Mouse (Mus musculus) left cerebral cortex, postnatal 10 days (tissue): ENCODE results near the gene Scnn1a. TPM values are rescaled to one million over a fixed set of nuclear protein-coding genes. Genes with fewer than 3 reads are reported as not detected.
"Not testable (repeated sequence)": the region's sequence is repeated elsewhere in the genome, so short reads cannot be mapped to it uniquely, and the experiment has no call there.

ENCODE experiments used
- DNase-seq, 2 experiments: peaks; one replicate each; pipeline ENCODE4 v3.0.0; 2021 to 2022; ENCODE audit warnings: low spot score in 2 of 2, mixed read lengths in 1 of 2; ENCODE audit errors: extremely low spot score in 1 of 2
- intact Hi-C: fragments of 180-260 bp; cut with DNase I; formaldehyde crosslinking; loops from one replicate; pipeline ENCODE4 v1.15.1; 2025
- total RNA-seq, 2 experiments: library from RNA; stranded (reverse); gene quantifications; 2 replicates each; pipeline ENCODE4 v1.2.3; 2021

Scnn1a gene
- total RNA-seq, 2 experiments from 2014 or later: 2.0 to 2.3 TPM

DNA sequence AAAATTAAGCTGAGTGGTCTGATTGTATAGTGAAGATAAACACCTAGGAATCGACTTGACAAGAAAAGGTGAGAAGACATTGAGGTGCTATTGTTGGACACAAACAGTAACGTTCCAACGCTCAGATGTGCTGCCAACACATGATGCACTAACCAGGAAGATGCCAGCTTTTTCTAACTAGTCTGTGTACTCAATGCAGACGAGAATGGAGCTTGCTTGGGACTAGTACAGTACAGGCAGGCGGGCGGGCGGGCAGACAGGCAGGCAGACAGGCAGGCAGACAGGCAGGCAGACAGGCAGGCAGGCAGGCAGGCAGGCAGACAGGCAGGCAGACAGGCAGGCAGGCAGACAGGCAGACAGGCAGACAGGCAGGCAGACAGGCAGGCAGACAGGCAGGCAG, 16.1 kb upstream of the Scnn1a start:
- intact Hi-C loops, DNase-seq: not testable (repeated sequence)

DNA sequence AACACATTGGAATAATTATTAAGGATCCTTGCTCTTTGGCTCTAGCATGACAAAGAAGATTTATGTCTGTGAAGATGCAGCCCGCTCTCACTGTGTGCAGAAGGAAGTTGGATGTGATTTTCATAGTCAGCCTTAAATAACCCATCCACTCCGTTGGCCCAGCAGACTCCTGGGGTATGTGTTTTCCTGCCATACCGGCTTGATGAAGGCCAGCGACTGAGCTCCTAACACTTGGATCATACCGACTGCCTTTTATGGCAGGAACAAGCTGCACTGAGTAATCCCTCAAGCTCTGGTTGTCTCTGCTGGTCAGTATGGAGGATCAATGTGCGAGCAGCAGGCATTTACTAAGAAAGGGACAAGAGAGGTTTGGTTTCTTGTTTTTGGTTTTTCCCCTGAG, 15.0 kb upstream of the Scnn1a start:
- DNase-seq: no peak
- intact Hi-C loops: no loop called here

DNA sequence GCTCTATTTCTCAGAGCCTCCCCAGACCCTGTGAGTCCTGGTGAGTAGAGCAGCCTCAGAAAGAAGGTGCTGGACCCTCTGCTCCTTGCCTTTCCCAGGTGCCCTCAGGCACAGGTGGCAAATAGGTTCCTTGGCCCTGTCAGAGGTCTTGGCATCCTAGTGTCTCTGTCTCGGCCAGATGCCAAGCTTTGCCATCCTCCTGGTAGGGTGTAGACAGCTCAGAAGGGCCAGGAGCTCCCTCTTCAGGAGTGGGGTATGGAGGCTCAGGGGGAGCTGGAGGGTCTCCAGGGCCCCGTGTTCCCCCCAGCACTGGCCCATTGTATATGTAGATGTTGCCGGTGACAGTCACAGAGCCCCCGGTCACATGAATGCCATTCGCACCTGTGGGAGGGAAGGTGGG, 13.4 kb upstream of the Scnn1a start:
- intact Hi-C loops: no loop called here
- no peak for DNase-seq

DNA sequence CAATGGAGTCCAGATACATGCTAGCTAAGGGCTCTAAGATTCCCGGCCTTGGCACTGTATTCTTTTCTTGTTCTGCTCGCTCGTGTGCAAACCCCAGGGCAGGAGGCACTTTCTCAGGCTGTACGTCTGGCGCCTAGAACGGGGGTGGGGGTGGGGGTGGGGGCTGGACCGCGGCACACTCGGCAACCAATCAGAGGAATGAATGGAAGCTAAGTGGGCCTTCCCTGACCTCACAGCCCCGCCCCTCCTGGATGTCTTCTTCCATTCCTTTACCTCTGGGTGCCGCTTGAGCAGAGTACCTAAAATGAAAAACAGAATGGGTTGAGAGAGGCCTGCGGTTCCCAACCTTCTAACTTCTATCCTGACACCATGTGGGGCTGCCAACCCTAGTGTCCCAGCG, 11.5 kb upstream of the Scnn1a start:
- intact Hi-C loops: no loop called here
- DNase-seq: no peak

DNA sequence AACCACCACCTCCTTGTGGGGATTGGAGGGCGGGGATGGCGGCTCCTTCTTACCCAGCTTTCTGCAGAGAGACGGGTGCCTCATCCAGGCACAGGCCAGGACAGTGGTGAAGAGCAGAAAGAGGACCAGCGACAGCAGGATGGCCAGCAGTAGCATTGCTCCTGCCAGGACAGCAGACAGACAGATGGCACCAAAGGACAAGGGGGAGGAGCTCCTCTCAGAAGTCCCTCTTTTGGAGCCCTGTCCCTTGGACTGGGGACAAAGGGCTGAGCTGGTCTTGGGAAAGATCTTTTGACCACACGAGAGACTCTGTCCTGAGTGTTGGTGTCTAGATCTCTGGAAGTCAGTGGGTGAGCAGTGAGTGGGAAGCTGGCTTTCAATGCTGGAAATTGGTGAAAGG, 11.1 kb upstream of the Scnn1a start:
- DNase-seq: no peak
- intact Hi-C loops: no loop called here

DNA sequence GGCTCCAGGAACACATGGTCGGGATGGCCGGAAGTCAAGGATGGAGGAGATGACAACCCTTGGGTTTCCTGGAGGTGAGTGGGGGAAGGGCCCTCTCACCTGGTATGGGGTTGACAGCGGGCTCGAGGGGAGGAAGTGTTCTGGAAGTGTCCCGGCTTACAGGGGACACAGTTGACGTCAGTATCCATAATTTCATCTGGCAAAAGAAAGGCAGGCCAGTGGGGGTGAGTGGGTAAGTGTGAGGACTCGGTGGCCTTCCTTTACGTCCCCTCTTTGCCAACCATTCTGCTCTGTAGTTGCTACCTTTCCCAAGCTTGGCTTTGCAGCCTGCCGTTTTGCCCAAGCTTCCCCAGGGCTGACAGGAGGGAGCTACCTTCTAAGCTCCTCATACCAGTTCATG, 8.3 kb upstream of the Scnn1a start:
- intact Hi-C loops: no loop called here
- DNase-seq: no peak

DNA sequence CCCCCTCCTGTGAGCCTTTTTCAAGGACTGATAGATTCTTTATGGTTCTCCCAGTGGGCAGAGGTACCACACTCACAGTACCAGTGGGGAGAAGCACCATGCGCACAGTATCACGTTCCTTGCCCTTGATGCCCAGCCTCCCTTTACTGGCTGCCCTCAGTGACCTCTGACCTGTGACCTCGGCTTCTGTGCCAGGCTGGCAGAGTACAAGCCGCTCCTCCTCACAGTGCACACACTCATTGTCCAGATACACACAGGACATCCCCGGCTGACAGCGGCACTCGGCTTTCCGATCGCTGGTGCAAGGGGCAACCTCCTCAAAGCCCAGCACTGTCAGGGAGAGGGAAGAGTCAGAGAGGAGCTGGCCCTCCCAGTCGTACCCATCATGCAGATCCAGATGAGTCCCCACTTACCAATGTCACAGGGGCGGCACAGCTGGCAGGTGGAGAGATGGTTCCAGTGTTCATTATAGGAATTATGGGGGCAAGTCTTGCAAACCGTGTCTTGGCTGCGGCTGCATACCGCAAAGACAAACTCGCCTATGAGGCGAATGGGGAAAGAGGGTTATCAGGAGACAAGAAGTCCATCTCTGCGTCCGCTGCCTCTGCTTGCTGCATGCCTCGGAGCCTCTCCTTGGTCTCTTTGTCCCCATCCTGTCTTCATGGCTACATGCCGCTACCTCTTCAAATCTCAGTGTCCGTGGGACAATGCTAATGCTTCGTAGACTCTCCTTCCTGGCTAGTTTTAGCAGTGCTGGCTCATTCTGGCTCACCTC, 7.7 kb upstream of the Scnn1a start:
- intact Hi-C loops: no loop called here
- DNase-seq: no peak

DNA sequence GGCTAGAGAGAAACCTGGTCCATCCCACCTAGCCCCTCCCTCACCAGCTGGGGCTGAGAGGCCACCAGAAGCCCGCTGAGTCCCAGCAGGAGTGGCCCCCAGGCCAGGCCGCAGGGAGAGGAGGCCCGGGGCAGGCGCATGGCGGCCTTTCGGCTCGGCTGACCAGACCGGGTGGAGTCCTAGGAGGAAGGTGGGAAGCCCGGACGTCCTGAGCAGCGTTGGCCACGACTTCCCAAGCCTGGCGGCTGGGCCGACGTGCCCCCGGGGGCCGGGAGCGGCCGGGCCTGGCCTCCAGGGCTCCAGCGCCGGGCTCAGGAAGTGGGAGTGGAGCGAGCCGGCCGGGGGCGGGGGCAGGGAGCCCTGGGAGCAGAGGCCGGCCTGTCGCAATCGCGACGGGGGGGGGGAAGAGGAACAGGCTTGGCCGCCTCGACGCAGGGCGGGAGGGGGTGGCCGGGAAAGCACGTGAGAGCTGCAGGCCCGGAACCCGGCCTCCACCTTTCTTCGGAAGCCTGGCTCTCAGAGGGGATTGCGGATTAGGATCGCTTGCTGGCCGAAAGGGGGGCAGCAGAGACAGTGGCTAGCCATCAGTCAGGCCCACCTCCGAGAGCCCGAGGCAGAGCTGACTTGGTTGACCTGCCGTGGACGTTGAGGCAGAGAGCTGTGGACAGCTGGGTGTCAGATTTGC, 6.8 kb upstream of the Scnn1a start, which contains the start of gene Ltbr:
Gene Ltbr (minus strand): TSS at position 340 of the 685 bp plus-strand sequence.
- intact Hi-C loops: no loop called here
- DNase-seq: peak in 1 of 2 experiments; percentile 95

DNA sequence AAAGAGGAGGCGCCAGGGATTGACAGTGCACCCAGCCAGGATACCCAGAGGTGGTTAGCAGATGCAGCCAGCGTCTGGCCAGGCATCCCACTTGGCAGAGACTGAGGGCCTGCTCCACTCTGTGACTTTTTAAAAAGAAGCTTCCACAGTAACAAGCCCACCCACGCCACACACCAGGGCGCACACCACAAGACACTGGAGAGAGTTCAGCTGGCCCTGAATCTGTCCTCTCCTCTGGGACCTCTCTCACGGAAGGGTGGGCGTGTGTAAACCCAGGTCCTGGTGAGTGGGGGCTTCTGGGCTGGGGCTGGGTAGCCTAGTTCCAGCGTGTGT, 6.3 kb upstream of the Scnn1a start:
- DNase-seq: no peak
- intact Hi-C loops: no loop called here

DNA sequence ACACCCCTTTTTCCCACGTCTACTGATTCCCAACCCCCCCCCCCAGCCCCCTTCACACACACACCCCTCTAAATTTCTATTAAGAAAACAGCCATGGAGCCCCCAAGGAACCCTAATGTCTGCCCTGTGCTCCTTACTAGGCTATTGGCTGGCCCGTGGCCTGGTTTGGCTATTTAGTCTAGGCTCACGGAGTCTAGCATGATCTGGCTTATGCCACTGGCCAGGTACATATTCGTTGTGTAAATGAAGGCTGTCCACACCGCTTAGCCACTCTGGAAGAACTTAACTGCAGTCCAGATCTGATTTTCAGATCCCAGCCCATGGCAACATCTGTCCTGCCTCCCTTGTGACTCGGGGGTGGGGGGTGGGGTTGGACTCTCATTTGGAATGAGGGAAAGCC, 5.7 kb upstream of the Scnn1a start:
- intact Hi-C loops: no loop called here
- DNase-seq: no peak

DNA sequence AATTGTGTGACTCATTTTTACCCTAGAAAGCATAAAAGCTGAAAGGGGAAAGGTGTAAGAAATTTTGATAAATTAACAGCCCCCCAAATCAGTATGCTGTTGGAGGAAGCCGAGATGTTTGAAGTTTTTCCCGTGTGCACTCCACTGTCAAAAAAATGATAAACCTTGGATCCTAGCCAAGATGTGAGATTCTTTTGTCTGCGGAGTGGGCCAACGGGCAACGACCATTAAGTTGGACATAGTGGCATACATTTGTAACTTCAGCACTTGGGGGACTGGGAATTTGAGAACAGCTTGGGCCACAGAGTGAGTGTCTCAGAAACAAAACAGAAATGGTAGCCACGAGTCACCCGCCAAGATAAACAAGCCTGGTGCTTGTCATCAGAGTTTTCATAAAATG, 3.4 kb upstream of the Scnn1a start:
- intact Hi-C loops: no loop called here
- DNase-seq: no peak

DNA sequence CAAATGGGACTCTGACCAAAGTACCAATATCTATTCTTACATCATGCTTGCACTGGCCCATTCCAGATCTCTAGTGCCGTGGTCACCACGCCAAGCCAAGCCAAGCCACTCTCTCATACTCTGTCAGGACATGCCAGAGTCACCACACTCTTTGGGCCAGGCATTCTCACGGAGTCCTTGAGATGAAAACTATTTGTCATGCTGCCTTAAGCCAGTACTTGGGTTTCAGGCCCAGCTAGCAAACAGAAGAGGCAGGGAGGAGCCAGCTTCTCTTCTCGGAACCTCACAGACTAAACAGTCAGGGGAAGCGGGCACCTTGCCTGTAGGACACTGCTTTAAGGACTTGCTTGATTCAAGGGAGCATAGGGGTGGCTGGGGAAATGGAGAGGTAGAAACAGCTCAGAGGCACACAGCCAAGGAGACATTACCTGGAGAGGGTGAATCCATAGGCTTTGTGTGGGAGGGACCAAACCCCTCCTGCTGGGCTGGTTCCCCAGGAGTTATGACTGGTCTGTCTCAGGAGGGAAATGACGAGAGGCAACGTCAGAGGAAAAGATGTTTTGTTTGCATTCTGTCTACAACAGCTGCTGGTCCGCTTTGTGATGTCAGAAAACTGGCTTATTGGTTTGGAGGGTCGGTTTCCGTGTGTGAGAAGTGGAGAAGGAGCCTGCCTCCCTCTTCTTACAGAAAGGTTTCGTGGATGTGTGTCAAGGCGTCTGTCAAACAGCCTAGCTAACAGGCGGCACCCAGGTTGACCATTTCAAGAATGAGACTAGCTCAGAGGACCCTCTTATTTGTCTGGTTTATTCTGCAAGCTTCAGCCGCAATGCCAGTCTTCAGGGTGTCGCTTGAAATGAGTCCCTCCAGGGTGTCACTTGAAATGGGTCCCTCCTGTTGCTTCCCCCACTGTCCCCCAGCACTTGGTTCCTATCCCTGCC, 1.2 kb upstream of the Scnn1a start:
- intact Hi-C loops: no loop called here

DNA sequence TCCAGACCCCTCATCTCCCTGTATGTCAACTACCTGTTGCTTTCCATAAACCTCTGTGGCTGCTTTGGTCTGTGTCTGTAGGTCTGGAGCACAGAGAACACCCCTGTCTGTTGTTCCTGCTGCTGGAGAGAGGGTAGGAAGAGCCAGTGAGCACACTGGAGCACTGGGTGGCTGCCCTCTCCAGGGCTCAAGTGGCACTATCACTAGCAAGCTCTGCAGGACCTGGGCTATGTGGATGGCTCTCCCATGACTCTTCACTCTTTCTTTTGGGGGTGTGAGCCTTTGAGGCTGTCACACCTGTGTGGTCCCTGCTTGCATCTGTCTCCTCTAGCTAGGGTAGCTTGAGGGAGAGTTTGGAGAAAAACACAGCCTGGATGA, 551 bp upstream of the Scnn1a start:
- intact Hi-C loops: no loop called here
- DNase-seq: no peak

More for the DNA sequence above, 1.2 kb upstream of the Scnn1a start:
- no peak for DNase-seq

DNA sequence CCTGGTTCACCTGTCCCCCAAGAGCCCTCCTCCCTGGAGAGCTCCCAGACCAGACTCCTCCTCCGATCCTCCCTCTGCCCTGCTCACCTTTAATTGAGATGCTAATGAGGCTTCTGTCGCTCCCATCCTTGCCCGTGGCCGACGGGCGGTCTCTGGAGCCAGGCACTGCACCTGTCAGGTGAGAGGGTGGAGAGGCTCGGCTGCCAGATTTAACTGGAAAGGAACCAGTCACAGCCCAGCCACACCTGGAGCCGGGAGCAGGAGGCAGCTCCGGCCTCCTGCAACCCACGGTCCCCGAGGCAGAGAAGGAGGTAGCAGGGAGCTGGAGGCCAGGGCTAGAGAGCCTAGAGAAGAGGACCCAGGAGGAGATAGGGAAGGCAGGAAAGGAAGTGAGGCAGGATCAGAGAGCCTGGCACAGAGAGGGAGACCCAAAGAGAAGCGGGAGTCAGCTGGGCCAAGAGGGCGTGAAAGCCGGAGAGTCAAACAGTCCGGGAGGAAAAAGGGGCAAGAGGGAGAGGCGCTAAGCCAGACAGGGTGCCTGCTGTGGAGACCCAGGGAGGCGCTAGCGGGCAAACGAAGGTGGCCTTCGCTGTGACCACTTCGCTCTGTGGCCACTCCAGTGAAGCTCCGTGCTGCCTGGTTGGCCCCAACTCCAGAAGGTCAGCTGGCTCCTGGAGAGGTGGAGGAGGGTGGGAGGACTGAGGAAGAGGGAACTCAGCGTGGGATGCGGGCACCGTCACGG, 826 bp downstream of the Scnn1a start:
- intact Hi-C loops: no loop called here
- no peak for DNase-seq

DNA sequence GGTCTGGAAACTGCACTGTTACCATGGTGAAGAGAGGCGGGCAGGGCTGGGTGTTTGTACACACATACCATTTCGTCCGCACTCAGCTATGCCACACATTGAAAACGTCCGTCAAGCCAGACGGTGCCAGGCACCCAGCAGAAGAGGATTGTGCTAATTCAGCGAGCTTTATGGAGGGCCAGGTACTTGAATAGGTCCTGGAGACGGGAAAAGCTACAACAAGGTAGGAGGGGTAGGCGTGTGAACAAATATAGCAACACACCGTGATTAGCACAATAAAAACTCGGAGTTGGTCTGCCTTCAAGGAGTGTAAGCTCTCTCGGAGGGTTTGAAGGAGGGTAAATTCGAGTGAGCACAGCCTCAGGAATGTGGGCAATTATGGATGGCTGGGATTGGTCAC, 2.3 kb downstream of the Scnn1a start:
- DNase-seq: no peak
- intact Hi-C loops: no loop called here

DNA sequence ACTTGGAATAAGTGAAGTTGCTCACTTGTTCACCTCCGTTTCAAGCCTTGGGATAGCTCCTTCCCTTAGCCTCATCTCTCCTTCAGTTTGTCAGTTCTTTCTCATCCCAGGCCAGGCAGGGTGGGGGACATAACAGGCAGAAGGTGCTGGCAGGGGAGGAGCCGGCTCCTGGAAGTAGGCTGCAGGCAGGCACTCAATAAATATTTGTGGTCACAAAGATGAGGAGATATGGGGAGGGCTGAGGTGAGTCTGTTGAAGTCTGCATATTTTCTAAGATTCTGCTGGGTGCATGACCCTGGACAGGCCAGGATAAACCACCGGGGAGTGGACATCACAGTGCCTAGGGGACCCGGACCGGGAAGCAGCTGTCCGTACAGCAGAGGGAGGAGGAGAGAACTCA, 3.1 kb downstream of the Scnn1a start:
- intact Hi-C loops: no loop called here
- no peak for DNase-seq

DNA sequence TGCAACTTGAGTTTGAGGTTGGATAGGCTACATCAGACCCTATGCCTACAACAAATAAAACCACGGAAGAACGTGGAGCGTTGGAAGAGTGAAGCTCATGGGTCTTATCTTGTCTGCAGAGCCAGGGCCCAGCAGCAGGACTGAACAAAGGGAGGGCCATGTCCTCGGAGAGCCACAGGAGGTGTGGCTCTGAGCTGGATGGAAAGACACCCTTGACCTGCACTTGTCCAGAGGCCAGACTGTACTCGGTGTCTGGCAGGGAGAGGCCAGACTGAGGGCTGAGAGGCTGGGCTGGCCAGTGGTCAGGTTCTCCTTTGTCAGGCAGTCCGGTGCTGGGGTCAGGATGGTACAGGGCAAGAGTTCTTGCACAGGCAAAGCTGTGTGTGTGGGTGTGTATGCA, 4.9 kb downstream of the Scnn1a start:
- intact Hi-C loops: no loop called here
- DNase-seq: no peak

DNA sequence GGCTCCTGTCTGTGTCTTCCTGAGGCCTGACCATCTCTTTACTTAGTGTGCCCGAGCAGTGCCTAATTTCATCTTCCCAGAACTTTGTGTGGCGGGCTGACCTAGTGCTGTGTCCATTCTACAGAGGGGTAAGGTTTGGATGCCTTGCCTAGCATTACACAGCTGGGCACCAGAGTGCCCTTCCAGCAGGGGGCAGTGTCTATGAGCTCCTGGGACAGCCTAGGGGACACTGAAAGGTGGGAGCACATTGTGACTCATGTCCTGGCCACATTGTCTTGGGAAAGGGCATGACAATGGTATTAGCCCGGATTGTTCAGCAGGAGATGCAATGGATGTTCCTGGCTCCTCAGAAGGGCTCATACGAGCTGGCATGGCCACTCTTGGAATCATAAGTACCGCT, 7.8 kb downstream of the Scnn1a start:
- intact Hi-C loops: no loop called here

More for the DNA sequence above, 7.8 kb downstream of the Scnn1a start:
- DNase-seq: no peak
